Mouse (Mus musculus): ENCODE results near the gene Alox12b. TPM values are rescaled to one million over a fixed set of nuclear protein-coding genes. Genes with fewer than 3 reads are reported as not detected.

Gene Alox12b
- polyA plus RNA-seq, 1 experiment from 2014 or later: 0.22 TPM

DNA sequence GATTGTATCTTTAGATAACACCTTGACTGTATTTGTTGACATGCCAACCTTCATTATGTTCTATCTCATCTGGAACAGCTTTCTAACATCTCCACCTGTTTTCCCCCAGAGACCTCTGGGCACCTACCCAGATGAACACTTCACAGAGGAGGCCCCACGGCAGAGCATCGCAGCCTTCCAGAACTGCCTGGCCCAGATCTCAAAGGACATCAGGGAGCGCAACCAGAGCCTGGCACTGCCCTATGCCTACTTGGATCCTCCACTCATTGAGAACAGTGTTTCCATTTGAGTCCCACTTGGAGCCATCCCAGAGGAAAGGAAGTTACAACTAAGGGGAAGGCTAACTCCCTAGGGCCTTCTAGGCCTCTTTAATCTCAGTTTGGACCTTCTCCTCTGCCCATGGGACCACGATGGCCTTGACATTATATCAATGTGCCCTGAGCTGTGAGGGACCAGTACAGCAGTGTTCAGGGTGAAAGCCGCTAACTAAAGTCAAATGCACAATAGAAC is 8.3 kb upstream of the Alox12b start:
- Histone ChIP-seq H3K4me3 (replicated peaks; ENCODE audit: low read depth, low read length) (no peak overlapping the region), H3K9ac (replicated peaks; ENCODE audit: low read length) (no peak overlapping the region), H3K36me3 (ENCODE audit: control insufficient read depth, insufficient read depth, low read length) (no peaks in the 10 kb centered on the region), H3K27me3 (ENCODE audit: control insufficient read depth, insufficient read depth, low read length) (no peaks in the 10 kb centered on the region), H3K9me3 (ENCODE audit: control insufficient read depth, low read length) (no peaks in the 10 kb centered on the region), H3K4me1 (ENCODE audit: control insufficient read depth, insufficient read depth, low read length) (no peaks in the 10 kb centered on the region), H3K4me2 (ENCODE audit: low read length) (no peak overlapping the region), H3K27ac (replicated peaks; ENCODE audit: low read depth, low read length) (no peak overlapping the region)
- WGBS: 89% methylated on average over 5 of the region's 5 CpGs
- ATAC-seq (ENCODE audit: low FRiP score, low TSS enrichment) (no peak), DNase-seq (no peak)

DNA sequence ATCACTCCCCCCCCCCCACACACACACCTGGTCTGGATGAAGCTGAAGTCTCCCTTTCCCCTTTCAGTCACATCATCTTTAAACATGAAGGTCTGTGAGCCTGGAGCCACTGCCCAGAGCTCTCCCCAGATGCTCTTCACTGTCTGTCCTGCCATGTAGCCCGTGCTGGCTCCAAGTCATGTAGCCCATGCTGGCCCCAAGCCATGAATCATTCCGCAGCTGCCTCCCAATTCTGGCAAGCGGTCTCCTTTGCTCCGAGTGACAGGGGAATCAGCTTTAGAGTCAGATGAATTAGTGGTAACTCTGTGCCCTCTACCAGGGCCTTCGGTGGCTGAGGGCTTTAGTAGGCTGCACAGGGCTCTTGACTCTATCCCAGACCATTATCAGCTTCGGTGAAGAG is 7.1 kb upstream of the Alox12b start:
- no peak overlapping the region for H3K4me2 ChIP-seq (ENCODE audit: low read length)
- DNase-seq (no peak), ATAC-seq (ENCODE audit: low FRiP score, low TSS enrichment) (no peak)
- no peak overlapping the region for H3K9ac ChIP-seq (replicated peaks; ENCODE audit: low read length)
- no peak overlapping the region for H3K4me3 ChIP-seq (replicated peaks; ENCODE audit: low read depth, low read length)
- no peaks in the 10 kb centered on the region for H3K27me3 ChIP-seq (ENCODE audit: control insufficient read depth, insufficient read depth, low read length)
- no peak overlapping the region for H3K27ac ChIP-seq (replicated peaks; ENCODE audit: low read depth, low read length)
- H3K36me3 ChIP-seq (ENCODE audit: control insufficient read depth, insufficient read depth, low read length): no peaks in the 10 kb centered on the region
- WGBS: 88% methylated on average over 6 of the region's 6 CpGs
- H3K4me1 ChIP-seq (ENCODE audit: control insufficient read depth, insufficient read depth, low read length): no peaks in the 10 kb centered on the region
- H3K9me3 ChIP-seq (ENCODE audit: control insufficient read depth, low read length): no peaks in the 10 kb centered on the region

DNA sequence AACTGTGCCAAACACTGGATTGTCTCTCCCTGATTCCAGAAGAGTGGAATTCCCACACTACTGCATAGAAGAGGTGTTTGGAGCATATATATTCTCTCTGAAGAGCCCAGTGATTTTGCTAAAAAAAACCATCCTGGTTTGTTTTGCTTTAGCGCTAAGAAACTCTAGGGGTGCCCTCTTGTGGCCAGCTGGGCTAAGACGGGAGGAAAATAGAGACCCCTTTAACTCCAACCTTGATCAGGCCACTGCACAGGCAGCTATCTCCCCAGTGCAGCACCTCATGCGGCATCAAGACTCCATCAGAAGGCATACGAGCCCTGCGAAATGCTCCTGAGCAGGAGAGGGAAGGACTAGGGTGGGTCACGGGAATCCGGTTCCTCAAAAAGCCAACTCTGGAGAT is 6.3 kb upstream of the Alox12b start:
- no peaks in the 10 kb centered on the region for H3K27me3 ChIP-seq (ENCODE audit: control insufficient read depth, insufficient read depth, low read length)
- H3K4me2 ChIP-seq (ENCODE audit: low read length): peak overlapping the region; percentile 27; the same call in 1 of the 2 replicates
- peak overlapping the region; percentile 26; the same call in 1 of the 2 replicates for H3K9ac ChIP-seq (replicated peaks; ENCODE audit: low read length)
- no peak overlapping the region for H3K27ac ChIP-seq (replicated peaks; ENCODE audit: low read depth, low read length)
- 7% methylated on average over 7 of the region's 7 CpGs for WGBS
- H3K9me3 ChIP-seq (ENCODE audit: control insufficient read depth, low read length): no peaks in the 10 kb centered on the region
- no peaks in the 10 kb centered on the region for H3K36me3 ChIP-seq (ENCODE audit: control insufficient read depth, insufficient read depth, low read length)
- H3K4me3 ChIP-seq (replicated peaks; ENCODE audit: low read depth, low read length): no peak overlapping the region
- H3K4me1 ChIP-seq (ENCODE audit: control insufficient read depth, insufficient read depth, low read length): no peaks in the 10 kb centered on the region
- DNase-seq: peak; percentile 89
- no peak for ATAC-seq (ENCODE audit: low FRiP score, low TSS enrichment)

DNA sequence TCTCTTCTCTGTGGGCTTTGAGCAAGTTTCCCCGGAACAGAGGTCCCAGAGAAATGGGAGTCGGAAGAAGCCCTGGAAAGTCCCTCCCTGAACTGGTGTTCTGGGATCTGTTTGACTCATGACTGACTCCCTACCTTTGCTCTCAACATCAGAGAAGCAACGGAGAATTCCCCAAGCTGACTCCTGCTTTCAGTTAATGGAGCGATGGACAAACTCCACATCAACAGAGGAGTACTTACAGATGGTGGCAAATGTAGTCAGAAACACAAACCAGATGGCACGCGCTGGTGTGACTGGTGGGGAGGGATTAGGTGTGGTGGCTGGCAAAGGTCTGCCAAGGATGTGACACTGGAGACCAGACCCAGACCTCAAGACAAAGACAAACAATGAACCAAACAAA is 5.8 kb upstream of the Alox12b start:
- no peak for DNase-seq
- Histone ChIP-seq H3K4me1 (ENCODE audit: control insufficient read depth, insufficient read depth, low read length) (no peaks in the 10 kb centered on the region), H3K9me3 (ENCODE audit: control insufficient read depth, low read length) (no peaks in the 10 kb centered on the region), H3K9ac (replicated peaks; ENCODE audit: low read length) (0 out of 2 replicates have a peak overlapping the region, but pooled peaks have one; percentile 26), H3K27ac (replicated peaks; ENCODE audit: low read depth, low read length) (no peak overlapping the region), H3K36me3 (ENCODE audit: control insufficient read depth, insufficient read depth, low read length) (no peaks in the 10 kb centered on the region), H3K4me2 (ENCODE audit: low read length) (peak overlapping the region; percentile 27; the same call in 1 of the 2 replicates), H3K27me3 (ENCODE audit: control insufficient read depth, insufficient read depth, low read length) (no peaks in the 10 kb centered on the region), H3K4me3 (replicated peaks; ENCODE audit: low read depth, low read length) (no peak overlapping the region)
- no peak for ATAC-seq (ENCODE audit: low FRiP score, low TSS enrichment)
- WGBS: 75% methylated on average over 6 of the region's 6 CpGs

DNA sequence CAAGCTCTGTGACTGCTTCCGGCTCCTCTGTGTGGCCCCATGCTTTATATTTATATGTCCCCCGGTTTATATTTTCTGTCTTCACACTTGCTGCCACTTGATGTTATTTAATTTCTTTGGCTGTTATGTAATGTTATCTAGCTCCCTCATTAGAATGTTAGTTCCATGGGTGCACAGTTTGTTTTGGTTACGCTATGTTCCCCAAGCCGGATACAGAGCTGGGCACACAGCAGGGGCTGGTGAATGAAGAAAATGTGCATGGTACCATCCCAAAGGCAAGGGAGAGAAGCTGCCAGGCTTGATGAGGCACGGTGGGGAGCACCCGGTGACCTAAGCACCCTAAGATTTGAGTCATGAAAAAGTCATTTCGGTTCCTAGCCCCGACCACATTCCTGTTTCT is 3.0 kb upstream of the Alox12b start:
- Histone ChIP-seq H3K9me3 (ENCODE audit: control insufficient read depth, low read length) (no peaks in the 10 kb centered on the region), H3K9ac (replicated peaks; ENCODE audit: low read length) (no peak overlapping the region), H3K4me1 (ENCODE audit: control insufficient read depth, insufficient read depth, low read length) (peaks cover 8% of the 10 kb centered on the region; the same call in 1 of the 2 replicates), H3K27ac (replicated peaks; ENCODE audit: low read depth, low read length) (no peak overlapping the region), H3K4me2 (ENCODE audit: low read length) (no peak overlapping the region), H3K4me3 (replicated peaks; ENCODE audit: low read depth, low read length) (no peak overlapping the region), H3K36me3 (ENCODE audit: control insufficient read depth, insufficient read depth, low read length) (no peaks in the 10 kb centered on the region), H3K27me3 (ENCODE audit: control insufficient read depth, insufficient read depth, low read length) (no peaks in the 10 kb centered on the region)
- 88% methylated on average over 8 of the region's 8 CpGs for WGBS
- DNase-seq (no peak), ATAC-seq (ENCODE audit: low FRiP score, low TSS enrichment) (no peak)

DNA sequence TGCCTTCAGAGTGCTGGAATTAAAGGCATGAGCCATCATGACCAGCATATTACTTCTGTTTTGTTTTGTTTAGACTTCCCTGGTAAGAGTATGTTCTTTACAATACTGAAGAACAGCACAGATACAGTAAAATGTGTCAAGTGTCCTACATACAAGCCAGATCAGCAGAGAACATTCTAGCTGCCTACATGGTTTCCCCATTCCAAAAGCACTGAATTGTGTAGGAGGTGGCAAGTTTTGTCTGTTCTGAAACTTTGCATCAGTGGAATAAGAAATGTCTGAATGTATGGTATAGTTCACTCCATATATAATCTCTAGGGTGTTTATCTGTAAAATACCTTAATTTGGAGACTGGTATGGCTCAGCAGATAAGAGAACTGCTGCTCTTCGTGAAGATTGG is 1.4 kb upstream of the Alox12b start:
- Histone ChIP-seq H3K27me3 (ENCODE audit: control insufficient read depth, insufficient read depth, low read length) (no peaks in the 10 kb centered on the region), H3K4me3 (replicated peaks; ENCODE audit: low read depth, low read length) (no peak overlapping the region), H3K9me3 (ENCODE audit: control insufficient read depth, low read length) (no peaks in the 10 kb centered on the region), H3K9ac (replicated peaks; ENCODE audit: low read length) (no peak overlapping the region), H3K4me2 (ENCODE audit: low read length) (no peak overlapping the region), H3K27ac (replicated peaks; ENCODE audit: low read depth, low read length) (no peak overlapping the region), H3K36me3 (ENCODE audit: control insufficient read depth, insufficient read depth, low read length) (no peaks in the 10 kb centered on the region), H3K4me1 (ENCODE audit: control insufficient read depth, insufficient read depth, low read length) (peaks cover 8% of the 10 kb centered on the region; the same call in 1 of the 2 replicates)
- no peak for ATAC-seq (ENCODE audit: low FRiP score, low TSS enrichment)
- WGBS: 72% methylated on average over 1 of the region's 1 CpGs
- no peak for DNase-seq

DNA sequence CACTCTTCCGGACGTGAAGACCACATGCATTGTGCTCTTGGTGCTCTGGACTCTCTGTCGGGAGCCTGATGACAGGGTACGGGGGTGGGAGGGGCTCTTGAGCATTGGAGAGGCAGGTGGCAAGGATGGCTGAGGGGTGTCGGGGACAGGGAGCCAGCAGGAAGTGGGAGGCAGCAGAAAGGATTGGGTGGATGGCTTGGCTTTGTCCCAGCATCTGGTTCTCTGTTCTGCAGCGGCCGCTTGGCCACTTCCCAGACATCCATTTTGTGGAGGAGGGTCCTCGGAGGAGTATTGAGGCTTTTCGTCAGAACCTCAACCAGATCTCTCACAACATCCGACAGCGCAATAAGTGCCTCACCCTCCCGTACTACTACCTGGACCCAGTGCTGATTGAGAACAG is 12.5 kb downstream of the Alox12b start:
- H3K9me3 ChIP-seq (ENCODE audit: control insufficient read depth, low read length): no peaks in the 10 kb centered on the region
- DNase-seq: no peak
- no peak overlapping the region for H3K9ac ChIP-seq (replicated peaks; ENCODE audit: low read length)
- H3K4me1 ChIP-seq (ENCODE audit: control insufficient read depth, insufficient read depth, low read length): no peaks in the 10 kb centered on the region
- 92% methylated on average over 12 of the region's 12 CpGs for WGBS
- H3K27ac ChIP-seq (replicated peaks; ENCODE audit: low read depth, low read length): no peak overlapping the region
- no peak overlapping the region for H3K4me2 ChIP-seq (ENCODE audit: low read length)
- no peak for ATAC-seq (ENCODE audit: low FRiP score, low TSS enrichment)
- no peak overlapping the region for H3K4me3 ChIP-seq (replicated peaks; ENCODE audit: low read depth, low read length)
- no peaks in the 10 kb centered on the region for H3K36me3 ChIP-seq (ENCODE audit: control insufficient read depth, insufficient read depth, low read length)
- no peaks in the 10 kb centered on the region for H3K27me3 ChIP-seq (ENCODE audit: control insufficient read depth, insufficient read depth, low read length)

DNA sequence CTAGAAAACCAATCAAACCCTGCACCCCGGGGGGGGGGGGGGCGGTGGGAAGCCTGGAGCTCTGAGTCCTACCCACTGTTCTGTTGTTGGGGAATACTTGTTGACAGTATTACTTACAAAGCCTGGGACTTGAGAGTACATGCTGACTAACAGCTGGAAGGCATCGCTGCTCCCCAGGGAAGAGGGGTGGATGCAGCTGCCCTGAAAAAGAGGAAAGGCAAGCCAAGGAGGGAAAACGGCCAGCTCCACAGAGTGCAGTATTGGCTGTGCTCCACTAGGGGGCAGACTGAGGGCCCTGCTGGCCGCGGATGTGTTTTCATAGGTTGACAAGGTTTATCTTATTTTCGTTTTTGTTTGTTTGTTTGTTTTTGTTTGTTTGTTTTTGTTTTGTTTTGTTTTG is 14.8 kb downstream of the Alox12b start:
- Histone ChIP-seq H3K4me3 (replicated peaks; ENCODE audit: low read depth, low read length) (no peak overlapping the region), H3K36me3 (ENCODE audit: control insufficient read depth, insufficient read depth, low read length) (no peaks in the 10 kb centered on the region), H3K9me3 (ENCODE audit: control insufficient read depth, low read length) (no peaks in the 10 kb centered on the region), H3K4me2 (ENCODE audit: low read length) (no peak overlapping the region), H3K27me3 (ENCODE audit: control insufficient read depth, insufficient read depth, low read length) (no peaks in the 10 kb centered on the region), H3K9ac (replicated peaks; ENCODE audit: low read length) (no peak overlapping the region), H3K4me1 (ENCODE audit: control insufficient read depth, insufficient read depth, low read length) (no peaks in the 10 kb centered on the region), H3K27ac (replicated peaks; ENCODE audit: low read depth, low read length) (no peak overlapping the region)
- peak; percentile 73 for DNase-seq
- ATAC-seq (ENCODE audit: low FRiP score, low TSS enrichment): no peak
- 30% methylated on average over 7 of the region's 7 CpGs for WGBS

DNA sequence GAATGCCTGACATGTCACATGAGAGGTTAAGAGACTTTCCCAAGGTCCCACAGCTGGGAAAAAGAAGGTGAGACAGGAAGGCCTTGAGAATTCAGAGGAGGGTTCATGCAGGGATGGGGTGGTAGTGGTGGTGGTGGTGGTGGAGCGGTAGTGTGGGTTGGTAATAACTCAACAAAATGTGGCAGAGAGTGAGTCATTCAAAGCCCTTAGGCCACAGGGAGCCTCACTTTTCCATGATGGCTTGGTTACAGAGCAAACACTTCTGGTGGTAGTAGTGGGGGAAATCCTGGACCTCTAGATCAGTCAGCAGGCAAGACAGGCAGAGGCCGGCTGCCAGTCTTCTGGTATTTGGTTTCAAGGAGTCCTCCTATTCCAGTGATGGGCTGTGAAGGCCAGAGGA is 15.8 kb downstream of the Alox12b start:
- H3K36me3 ChIP-seq (ENCODE audit: control insufficient read depth, insufficient read depth, low read length): no peaks in the 10 kb centered on the region
- H3K27ac ChIP-seq (replicated peaks; ENCODE audit: low read depth, low read length): no peak overlapping the region
- no peak overlapping the region for H3K4me2 ChIP-seq (ENCODE audit: low read length)
- ATAC-seq (ENCODE audit: low FRiP score, low TSS enrichment) (no peak), DNase-seq (no peak)
- 95% methylated on average over 2 of the region's 2 CpGs for WGBS
- H3K9me3 ChIP-seq (ENCODE audit: control insufficient read depth, low read length): no peaks in the 10 kb centered on the region
- no peaks in the 10 kb centered on the region for H3K27me3 ChIP-seq (ENCODE audit: control insufficient read depth, insufficient read depth, low read length)
- H3K4me3 ChIP-seq (replicated peaks; ENCODE audit: low read depth, low read length): no peak overlapping the region
- no peak overlapping the region for H3K9ac ChIP-seq (replicated peaks; ENCODE audit: low read length)
- H3K4me1 ChIP-seq (ENCODE audit: control insufficient read depth, insufficient read depth, low read length): no peaks in the 10 kb centered on the region
